Mouse (Mus musculus): ENCODE data around the gene Morc1. TPM values are rescaled to one million over a fixed set of nuclear protein-coding genes. Genes with fewer than 3 reads are reported as not detected.

Morc1 gene
- polyA plus RNA-seq, 1 experiment from 2014 or later = 0.08 TPM

DNA sequence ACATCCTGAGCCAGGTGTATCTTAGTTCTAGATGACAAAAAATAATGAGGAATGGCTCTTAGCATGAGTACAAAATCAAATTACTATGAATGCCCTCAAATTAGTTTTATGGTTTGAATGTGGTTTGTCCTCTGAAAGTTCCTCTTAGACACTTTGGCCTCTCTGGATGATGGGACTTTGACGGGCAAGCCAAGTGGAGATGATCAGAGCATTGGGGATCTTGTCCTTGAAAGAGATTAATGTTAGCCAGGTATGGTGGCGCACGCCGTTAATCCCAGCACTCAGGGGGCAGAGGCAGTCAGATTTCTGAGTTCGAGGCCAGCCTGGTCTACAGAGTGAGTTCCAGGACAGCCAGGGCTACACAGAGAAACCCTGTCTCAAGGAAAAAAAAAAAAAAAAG, 13.6 kb downstream of the Morc1 start:
- WGBS = 95% methylated on average over 5 of the region's 5 CpGs
- DNase-seq (ENCODE audit: low spot score) = no peak
- Histone ChIP-seq H3K9ac (ENCODE audit: low read length) (no peak overlapping the region), H3K27ac (ENCODE audit: low read depth, low read length) (no peak overlapping the region), H3K4me2 (ENCODE audit: low read length) (no peak overlapping the region), H3K4me1 (ENCODE audit: control insufficient read depth, insufficient read depth, low read length) (no peaks in the 10 kb centered on the region), H3K4me3 (ENCODE audit: low read depth, low read length) (no peak overlapping the region), H3K9me3 (replicated peaks; ENCODE audit: control insufficient read depth, low read length) (no peaks in the 10 kb centered on the region), H3K27me3 (replicated peaks; ENCODE audit: control insufficient read depth, insufficient read depth, low read length) (no peaks in the 10 kb centered on the region), H3K36me3 (ENCODE audit: control insufficient read depth, insufficient read depth, low read length) (no peaks in the 10 kb centered on the region)
- ATAC-seq = no peak

DNA sequence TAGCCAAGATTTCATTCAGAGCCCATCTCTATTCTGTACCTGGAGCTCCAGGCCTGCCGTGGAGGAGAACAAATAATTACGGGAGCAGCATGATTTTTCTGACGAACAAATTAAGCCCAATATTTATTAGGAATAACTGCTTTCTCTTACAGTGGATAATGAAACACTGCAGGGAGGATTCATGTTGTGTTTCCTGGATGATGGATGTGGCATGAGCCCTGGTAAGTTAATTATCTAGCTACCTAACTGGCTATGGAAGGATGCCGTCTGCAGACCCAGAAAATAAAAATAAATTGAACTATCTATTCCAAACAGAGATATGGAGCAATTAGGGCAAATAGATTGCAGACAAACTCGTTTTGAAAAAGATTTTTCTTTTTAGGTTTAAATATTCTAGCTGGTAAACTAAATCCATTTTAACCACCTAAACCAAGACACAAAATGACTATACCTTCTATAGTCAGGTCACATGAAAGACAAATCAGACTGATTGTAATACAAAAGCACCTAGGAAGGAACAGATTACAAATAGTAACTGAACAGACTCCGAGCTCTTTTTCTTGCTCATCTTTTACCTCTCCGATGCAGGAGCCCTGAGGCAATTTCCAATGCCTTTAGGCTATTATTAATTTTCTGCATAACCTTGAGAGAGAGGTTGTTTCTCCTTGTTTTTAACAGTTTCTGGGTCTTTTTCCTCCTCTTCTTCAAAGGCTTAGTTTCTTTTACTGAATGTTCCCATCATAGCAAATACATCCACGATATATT, 15.3 kb downstream of the Morc1 start:
- H3K4me2 ChIP-seq (ENCODE audit: low read length) = no peak overlapping the region
- DNase-seq (ENCODE audit: low spot score) (no peak), ATAC-seq (no peak)
- H3K36me3 ChIP-seq (ENCODE audit: control insufficient read depth, insufficient read depth, low read length) = no peaks in the 10 kb centered on the region
- no peaks in the 10 kb centered on the region for H3K4me1 ChIP-seq (ENCODE audit: control insufficient read depth, insufficient read depth, low read length)
- H3K9me3 ChIP-seq (replicated peaks; ENCODE audit: control insufficient read depth, low read length) = no peaks in the 10 kb centered on the region
- no peak overlapping the region for H3K27ac ChIP-seq (ENCODE audit: low read depth, low read length)
- H3K9ac ChIP-seq (ENCODE audit: low read length) = no peak overlapping the region
- H3K27me3 ChIP-seq (replicated peaks; ENCODE audit: control insufficient read depth, insufficient read depth, low read length) = no peaks in the 10 kb centered on the region
- no peak overlapping the region for H3K4me3 ChIP-seq (ENCODE audit: low read depth, low read length)
- 76% methylated on average over 8 of the region's 8 CpGs for WGBS

DNA sequence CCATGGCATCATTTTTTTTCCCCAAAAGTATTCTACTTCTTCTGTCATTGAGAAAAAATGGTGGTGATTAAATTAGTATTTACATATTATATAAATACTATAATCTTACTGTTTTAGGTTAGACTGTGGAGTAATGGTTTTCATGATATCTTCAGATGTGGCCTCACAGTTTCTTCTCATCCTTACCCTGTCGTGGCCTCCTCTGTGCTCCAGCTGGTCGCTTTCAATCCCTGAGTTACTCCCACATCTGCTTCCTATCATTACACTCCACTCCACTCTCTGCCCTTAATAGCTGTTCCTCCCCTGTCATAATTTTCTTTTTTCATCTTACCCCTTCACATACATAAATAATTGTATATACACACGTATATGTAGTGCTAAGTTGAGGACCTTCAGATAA, 22.2 kb downstream of the Morc1 start:
- H3K36me3 ChIP-seq (ENCODE audit: control insufficient read depth, insufficient read depth, low read length) = no peaks in the 10 kb centered on the region
- ATAC-seq (no peak), DNase-seq (ENCODE audit: low spot score) (no peak)
- H3K9me3 ChIP-seq (replicated peaks; ENCODE audit: control insufficient read depth, low read length) = no peaks in the 10 kb centered on the region
- H3K4me3 ChIP-seq (ENCODE audit: low read depth, low read length) = no peak overlapping the region
- WGBS = 87% methylated on average over 3 of the region's 3 CpGs
- H3K9ac ChIP-seq (ENCODE audit: low read length) = no peak overlapping the region
- H3K27me3 ChIP-seq (replicated peaks; ENCODE audit: control insufficient read depth, insufficient read depth, low read length) = no peaks in the 10 kb centered on the region
- H3K27ac ChIP-seq (ENCODE audit: low read depth, low read length) = no peak overlapping the region
- no peak overlapping the region for H3K4me2 ChIP-seq (ENCODE audit: low read length)
- H3K4me1 ChIP-seq (ENCODE audit: control insufficient read depth, insufficient read depth, low read length) = no peaks in the 10 kb centered on the region

- DNase-seq (ENCODE audit: low spot score) = no peak
Observed at GRCm38 (mm10) chr16:48473396-48473795, 42.4 kb downstream of the Morc1 start.

DNA sequence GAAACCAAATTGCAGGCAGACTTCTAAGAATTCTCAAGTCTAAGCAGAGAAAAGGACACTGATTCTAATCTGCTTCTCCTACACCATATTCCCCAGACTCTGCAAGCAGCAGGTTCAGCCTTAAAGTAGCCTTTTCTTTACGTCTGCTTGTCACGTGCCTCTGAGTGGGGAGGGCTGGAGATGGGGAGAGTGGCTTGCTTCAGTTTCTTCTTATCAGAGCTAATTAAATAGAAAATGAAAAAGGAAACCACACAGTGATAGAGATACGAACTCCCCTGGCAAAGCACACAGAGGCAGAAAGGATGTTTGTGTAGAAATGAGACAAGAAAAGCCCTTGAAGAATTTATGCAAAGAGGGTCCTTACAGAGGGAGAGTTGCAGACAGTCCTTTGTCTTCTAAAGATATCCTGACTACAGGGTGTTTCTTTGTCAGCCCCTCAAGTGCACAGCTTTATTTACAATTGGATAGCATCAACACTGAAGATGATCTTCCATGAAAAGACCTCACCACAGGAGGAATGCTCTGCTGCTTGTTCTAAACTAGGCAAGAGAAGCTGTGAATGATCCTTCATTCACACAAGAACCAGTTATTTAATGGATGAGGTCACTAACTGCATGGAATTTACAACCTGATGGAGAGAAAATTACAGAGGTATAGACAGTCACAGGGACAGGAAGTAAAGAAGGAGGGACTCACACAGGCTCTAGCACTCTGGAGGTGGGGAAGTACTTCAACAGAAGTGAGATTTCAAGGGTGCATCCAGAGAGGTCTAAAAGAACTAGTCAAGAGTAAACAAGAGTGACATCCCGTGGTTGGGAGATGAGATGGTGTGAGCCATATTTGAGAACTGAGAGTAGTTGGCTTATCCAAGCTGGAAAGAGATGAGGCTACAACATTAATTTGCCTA, 44.1 kb downstream of the Morc1 start:
- H3K4me1 ChIP-seq (ENCODE audit: control insufficient read depth, insufficient read depth, low read length) = no peaks in the 10 kb centered on the region
- H3K27me3 ChIP-seq (replicated peaks; ENCODE audit: control insufficient read depth, insufficient read depth, low read length) = no peaks in the 10 kb centered on the region
- ATAC-seq (no peak), DNase-seq (ENCODE audit: low spot score) (no peak)
- no peaks in the 10 kb centered on the region for H3K9me3 ChIP-seq (replicated peaks; ENCODE audit: control insufficient read depth, low read length)
- H3K27ac ChIP-seq (ENCODE audit: low read depth, low read length) = no peak overlapping the region
- no peak overlapping the region for H3K4me2 ChIP-seq (ENCODE audit: low read length)
- 33% methylated on average over 4 of the region's 4 CpGs for WGBS
- H3K9ac ChIP-seq (ENCODE audit: low read length) = no peak overlapping the region
- no peaks in the 10 kb centered on the region for H3K36me3 ChIP-seq (ENCODE audit: control insufficient read depth, insufficient read depth, low read length)
- no peak overlapping the region for H3K4me3 ChIP-seq (ENCODE audit: low read depth, low read length)

More at GRCm38 (mm10) chr16:48473396-48473795, 42.4 kb downstream of the Morc1 start:
- no peaks in the 10 kb centered on the region for H3K36me3 ChIP-seq (ENCODE audit: control insufficient read depth, insufficient read depth, low read length)
- H3K27ac ChIP-seq (ENCODE audit: low read depth, low read length) = no peak overlapping the region
- H3K27me3 ChIP-seq (replicated peaks; ENCODE audit: control insufficient read depth, insufficient read depth, low read length) = no peaks in the 10 kb centered on the region
- no peak overlapping the region for H3K4me2 ChIP-seq (ENCODE audit: low read length)
- no peak overlapping the region for H3K4me3 ChIP-seq (ENCODE audit: low read depth, low read length)
- H3K4me1 ChIP-seq (ENCODE audit: control insufficient read depth, insufficient read depth, low read length) = no peaks in the 10 kb centered on the region
- H3K9me3 ChIP-seq (replicated peaks; ENCODE audit: control insufficient read depth, low read length) = no peaks in the 10 kb centered on the region
- WGBS = 87% methylated on average over 10 of the region's 10 CpGs
- no peak for ATAC-seq
- H3K9ac ChIP-seq (ENCODE audit: low read length) = no peak overlapping the region

DNA sequence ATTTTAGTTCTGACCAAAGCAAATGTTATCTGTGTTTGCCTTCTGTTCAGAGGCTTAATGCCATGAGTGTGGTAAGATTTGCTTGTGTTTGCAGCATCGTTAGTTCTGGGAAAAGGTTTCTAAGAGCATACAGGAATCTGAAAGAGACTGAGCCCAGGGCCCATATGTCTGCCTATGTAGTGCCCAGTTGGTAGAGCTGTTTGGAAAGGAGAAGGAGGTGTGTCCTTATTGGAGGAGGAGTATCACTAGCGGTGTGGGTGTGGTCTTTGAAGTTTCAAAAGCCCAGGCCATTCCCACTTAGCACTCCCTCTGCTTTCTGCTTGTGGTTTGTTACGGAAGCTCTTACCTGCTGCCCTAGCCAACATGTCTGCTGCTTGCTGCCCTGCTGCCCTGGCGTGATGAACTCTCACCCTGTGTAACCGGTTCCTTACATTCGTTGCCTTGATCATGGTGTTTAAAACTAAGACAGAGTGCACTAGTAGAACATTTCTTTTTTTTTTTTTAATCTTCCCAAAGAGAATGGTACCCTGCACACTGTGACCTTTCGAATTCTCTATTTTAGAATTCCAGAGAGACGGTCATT, 48.3 kb downstream of the Morc1 start:
- no peak overlapping the region for H3K9ac ChIP-seq (ENCODE audit: low read length)
- WGBS = 78% methylated on average over 8 of the region's 8 CpGs
- no peak overlapping the region for H3K4me2 ChIP-seq (ENCODE audit: low read length)
- H3K27ac ChIP-seq (ENCODE audit: low read depth, low read length) = no peak overlapping the region
- no peak overlapping the region for H3K4me3 ChIP-seq (ENCODE audit: low read depth, low read length)
- no peak for DNase-seq (ENCODE audit: low spot score)
- H3K4me1 ChIP-seq (ENCODE audit: control insufficient read depth, insufficient read depth, low read length) = no peaks in the 10 kb centered on the region
- no peaks in the 10 kb centered on the region for H3K36me3 ChIP-seq (ENCODE audit: control insufficient read depth, insufficient read depth, low read length)
- no peaks in the 10 kb centered on the region for H3K27me3 ChIP-seq (replicated peaks; ENCODE audit: control insufficient read depth, insufficient read depth, low read length)
- H3K9me3 ChIP-seq (replicated peaks; ENCODE audit: control insufficient read depth, low read length) = no peaks in the 10 kb centered on the region
- ATAC-seq = no peak

- H3K27ac ChIP-seq (ENCODE audit: low read depth, low read length) = no peak overlapping the region
- ATAC-seq (no peak), DNase-seq (ENCODE audit: low spot score) (no peak)
- H3K9ac ChIP-seq (ENCODE audit: low read length) = no peak overlapping the region
- H3K9me3 ChIP-seq (replicated peaks; ENCODE audit: control insufficient read depth, low read length) = no peaks in the 10 kb centered on the region
- no peaks in the 10 kb centered on the region for H3K36me3 ChIP-seq (ENCODE audit: control insufficient read depth, insufficient read depth, low read length)
- no peaks in the 10 kb centered on the region for H3K4me1 ChIP-seq (ENCODE audit: control insufficient read depth, insufficient read depth, low read length)
- no peaks in the 10 kb centered on the region for H3K27me3 ChIP-seq (replicated peaks; ENCODE audit: control insufficient read depth, insufficient read depth, low read length)
- H3K4me3 ChIP-seq (ENCODE audit: low read depth, low read length) = no peak overlapping the region
- H3K4me2 ChIP-seq (ENCODE audit: low read length) = no peak overlapping the region
- 89% methylated on average over 5 of the region's 5 CpGs for WGBS
Observed at GRCm38 (mm10) chr16:48516776-48517499, 85.9 kb downstream of the Morc1 start.

DNA sequence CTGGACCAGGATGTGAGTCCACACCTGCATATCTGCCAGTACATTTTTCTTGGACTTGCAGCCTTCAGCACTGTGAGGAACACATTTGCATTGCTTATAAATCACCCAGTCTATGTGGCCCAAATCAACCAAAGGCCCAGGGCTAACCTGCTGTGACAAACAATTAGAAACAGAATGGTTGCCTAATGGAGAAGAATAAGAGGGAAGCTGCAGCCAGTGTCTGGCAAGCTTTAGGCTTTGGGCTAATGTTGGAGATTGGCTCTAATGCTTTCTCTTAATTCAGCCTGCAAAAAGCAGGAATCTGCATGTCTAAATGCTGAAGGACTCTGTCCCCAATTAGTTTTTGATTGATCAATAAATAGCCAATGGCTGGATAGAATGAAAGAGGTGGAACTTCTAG, 88.5 kb downstream of the Morc1 start:
- no peak overlapping the region for H3K4me3 ChIP-seq (ENCODE audit: low read depth, low read length)
- no peak overlapping the region for H3K4me2 ChIP-seq (ENCODE audit: low read length)

More for the DNA sequence above, 88.5 kb downstream of the Morc1 start:
- Histone ChIP-seq H3K9ac (ENCODE audit: low read length) (no peak overlapping the region), H3K36me3 (ENCODE audit: control insufficient read depth, insufficient read depth, low read length) (no peaks in the 10 kb centered on the region), H3K9me3 (replicated peaks; ENCODE audit: control insufficient read depth, low read length) (no peaks in the 10 kb centered on the region), H3K27ac (ENCODE audit: low read depth, low read length) (no peak overlapping the region), H3K4me1 (ENCODE audit: control insufficient read depth, insufficient read depth, low read length) (no peaks in the 10 kb centered on the region), H3K27me3 (replicated peaks; ENCODE audit: control insufficient read depth, insufficient read depth, low read length) (no peaks in the 10 kb centered on the region)
- DNase-seq (ENCODE audit: low spot score) (no peak), ATAC-seq (no peak)
